Comparison of ENCODE assay signal across 19 mouse cellular contexts in the genomic region with DNA sequence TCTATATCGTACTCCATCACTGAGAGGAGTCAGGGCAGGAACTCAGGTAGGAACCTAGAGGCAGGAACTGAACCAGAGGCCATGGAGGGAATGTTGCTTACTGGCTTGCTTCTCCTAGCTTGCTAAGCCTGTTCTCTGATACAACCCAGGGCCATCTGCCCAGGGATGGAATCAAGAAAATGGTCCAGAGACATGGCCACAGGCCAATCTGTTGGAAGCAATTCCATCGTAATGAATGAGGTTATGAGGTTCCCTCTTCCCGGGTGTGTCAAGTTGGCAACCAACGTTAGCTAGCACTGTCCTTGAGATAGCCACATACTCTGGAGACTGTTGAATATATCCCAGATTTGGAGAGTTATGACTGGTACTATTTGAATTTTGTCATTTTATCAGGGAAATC. TPM values are rescaled to one million over a fixed set of nuclear protein-coding genes. Genes with fewer than 3 reads are reported as not detected.
DNase-seq lines count a peak whose midpoint lies in the region; ATAC-seq lines count a peak whose summit lies in the region.
"Had no signal": no experiment of that assay in that cellular context is flagged by ENCODE, and none has a peak within 500 bp of the region (broad histone marks: within the 10 kb centered on the region; RNA-seq: fewer than 3 reads in every experiment).

No protein-coding gene starts in this region.

- peak; percentile 86 for DNase-seq in heart, adult 11 months
- DNase-seq in thymus, postnatal 14 days = peak; percentile 30
- DNase-seq in thymus, postnatal 10 days (ENCODE audit: low spot score in 2 of 2) = no peak
- DNase-seq in gastrocnemius, adult 18-20 months (ENCODE audit: low spot score) = peak; percentile 40
- peak; percentile 45 for DNase-seq in thymus, postnatal 4 days
- DNase-seq in neural tube, embryonic 10.5 days (ENCODE audit: extremely low spot score, low spot score) = no peak
- DNase-seq in frontal cortex, postnatal 25 days (ENCODE audit: low spot score in 2 of 2) = no peak
- DNase-seq: adrenal gland, postnatal 25 days; cerebellum, adult 9-11 months; layer of hippocampus, postnatal 36 days; right cerebral cortex, adult 18-20 months had no signal

- WGBS in heart, embryonic 12.5 days = 78% methylated on average over 4 of the region's 4 CpGs

- H3K4me1 ChIP-seq in heart, embryonic 12.5 days (replicated peaks) = peaks cover 16% of the 10 kb centered on the region
- H3K4me1 ChIP-seq: kidney, embryonic 15.5 days had no signal

- H3K4me2 ChIP-seq in heart, embryonic 12.5 days = no peak overlapping the region
- H3K4me2 ChIP-seq: forebrain, embryonic 12.5 days; hindbrain, embryonic 14.5 days; kidney, embryonic 15.5 days; lung, embryonic 14.5 days; midbrain, embryonic 12.5 days had no signal

- H3K27me3 ChIP-seq in heart, embryonic 12.5 days (replicated peaks) = no peaks in the 10 kb centered on the region
- H3K27me3 ChIP-seq: kidney, embryonic 15.5 days; midbrain, embryonic 12.5 days had no signal

- no peak overlapping the region for H3K4me3 ChIP-seq in heart, embryonic 12.5 days
- H3K4me3 ChIP-seq: forebrain, embryonic 12.5 days; heart, adult 2 months; kidney, embryonic 15.5 days; midbrain, embryonic 12.5 days had no signal

- H3K9ac ChIP-seq in heart, embryonic 12.5 days = no peak overlapping the region
- H3K9ac ChIP-seq: forebrain, embryonic 12.5 days; hindbrain, embryonic 14.5 days; kidney, embryonic 15.5 days; lung, embryonic 14.5 days; midbrain, embryonic 12.5 days had no signal

- H3K9me3 ChIP-seq in heart, embryonic 12.5 days (replicated peaks) = no peaks in the 10 kb centered on the region
- H3K9me3 ChIP-seq: forebrain, embryonic 12.5 days; kidney, embryonic 15.5 days; midbrain, embryonic 12.5 days had no signal

- H3K36me3 ChIP-seq in heart, embryonic 12.5 days = no peaks in the 10 kb centered on the region
- H3K36me3 ChIP-seq: forebrain, embryonic 12.5 days; kidney, embryonic 15.5 days; midbrain, embryonic 12.5 days had no signal

- no peak overlapping the region for H3K27ac ChIP-seq in heart, embryonic 12.5 days (ENCODE audit: poor library complexity, severe bottlenecking)
- H3K27ac ChIP-seq: forebrain, embryonic 12.5 days; heart, adult 2 months; hindbrain, embryonic 14.5 days; kidney, embryonic 15.5 days; midbrain, embryonic 12.5 days had no signal

- no peak for ATAC-seq in heart, embryonic 12.5 days (ENCODE audit: insufficient number of reproducible peaks, low FRiP score)
- ATAC-seq: intestine, embryonic 16.5 days had no signal

RNA-seq across cellular contexts. Expression of a gene that starts 37.0 kb away (rescaled TPM):
- 1.0 and 1.8 TPM in 2 replicates for polyA plus RNA-seq in heart, embryonic 12.5 days (2016; fragmentation: Nextera tagmentation; extraction: Ambion mirVana)
- 1 to 10 TPM in 1 of 2 experiments, under 1 TPM in 1; 0.59 to 1.1 TPM for total RNA-seq in gastrocnemius, adult 18-20 months (2021)

Comparison
In these comparisons a context has a peak if more than half of its experiments do, and no peak if none do; other contexts are left out.
1. DNase-seq: peak in heart, adult 11 months (single experiment), thymus, postnatal 14 days (single experiment), gastrocnemius, adult 18-20 months (single experiment) and thymus, postnatal 4 days (single experiment); none in thymus, postnatal 10 days (0 of 2), neural tube, embryonic 10.5 days (single experiment) and frontal cortex, postnatal 25 days (0 of 2).